Mouse (Mus musculus): Measurements from ENCODE around the gene Tmem234.
A peak's percentile ranks its signal among the peaks of the same experiment; 100 is the strongest.

Gene Tmem234

DNA sequence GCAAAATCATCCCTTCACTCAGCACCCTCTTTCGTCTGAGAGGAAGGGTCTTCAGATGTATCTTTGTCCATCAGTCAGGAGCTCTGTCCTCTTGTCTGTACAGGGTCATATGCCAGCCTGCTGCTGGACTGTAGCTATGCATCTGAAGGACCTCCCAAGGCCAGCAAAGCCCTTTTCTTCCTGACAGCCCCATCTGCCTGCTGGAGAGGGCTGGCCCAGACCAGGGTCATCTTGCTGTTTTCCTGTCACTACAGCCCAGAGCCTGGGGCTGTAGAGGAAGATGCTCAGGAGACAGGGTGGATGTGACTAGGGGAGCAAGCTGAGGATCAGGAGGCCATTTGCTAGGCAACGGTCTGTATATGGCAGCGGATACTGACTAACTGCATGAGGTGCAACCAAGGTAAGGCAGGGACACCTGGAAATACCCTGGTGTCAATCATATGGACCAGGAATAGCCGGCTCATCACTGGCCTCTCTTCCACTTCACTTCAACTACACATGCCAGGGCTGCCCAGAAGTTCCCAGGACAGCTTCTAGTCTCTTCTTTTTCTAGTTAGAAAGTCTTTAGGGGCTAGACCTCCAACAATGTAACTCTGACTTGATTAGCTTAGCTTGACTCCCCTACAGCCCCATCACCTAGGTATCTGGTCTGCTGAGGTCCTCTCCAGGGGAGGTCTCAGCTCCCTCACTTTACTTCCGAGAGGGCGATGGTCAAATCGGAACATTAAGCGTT is 22.5 kb downstream of the Tmem234 start:
- no peak for DNase-seq

DNA sequence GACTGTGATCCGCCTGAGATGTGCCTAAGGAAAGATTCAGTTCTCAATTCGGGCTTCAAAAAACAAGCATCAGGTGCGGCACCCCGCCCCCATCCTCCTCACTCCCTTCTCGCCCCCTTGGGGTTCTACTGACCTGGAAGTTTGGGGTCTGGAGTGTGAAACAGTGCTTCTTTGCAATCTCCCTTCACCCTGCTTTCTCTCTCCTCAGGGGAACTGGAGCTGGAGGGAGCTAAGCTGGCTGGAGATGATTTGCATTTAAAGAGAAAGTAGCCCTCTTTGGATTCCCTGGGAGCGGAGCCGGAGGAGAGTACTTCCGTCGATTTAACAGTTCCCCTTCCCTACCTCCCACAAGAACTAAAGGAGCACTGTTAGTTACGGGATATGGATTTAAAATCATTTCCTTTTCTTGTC is 23.2 kb downstream of the Tmem234 start, which contains the start of gene Ccdc28b:
Ccdc28b (minus strand) TSS at position 267 of the 411 bp plus-strand sequence.
- DNase-seq: no peak

DNA sequence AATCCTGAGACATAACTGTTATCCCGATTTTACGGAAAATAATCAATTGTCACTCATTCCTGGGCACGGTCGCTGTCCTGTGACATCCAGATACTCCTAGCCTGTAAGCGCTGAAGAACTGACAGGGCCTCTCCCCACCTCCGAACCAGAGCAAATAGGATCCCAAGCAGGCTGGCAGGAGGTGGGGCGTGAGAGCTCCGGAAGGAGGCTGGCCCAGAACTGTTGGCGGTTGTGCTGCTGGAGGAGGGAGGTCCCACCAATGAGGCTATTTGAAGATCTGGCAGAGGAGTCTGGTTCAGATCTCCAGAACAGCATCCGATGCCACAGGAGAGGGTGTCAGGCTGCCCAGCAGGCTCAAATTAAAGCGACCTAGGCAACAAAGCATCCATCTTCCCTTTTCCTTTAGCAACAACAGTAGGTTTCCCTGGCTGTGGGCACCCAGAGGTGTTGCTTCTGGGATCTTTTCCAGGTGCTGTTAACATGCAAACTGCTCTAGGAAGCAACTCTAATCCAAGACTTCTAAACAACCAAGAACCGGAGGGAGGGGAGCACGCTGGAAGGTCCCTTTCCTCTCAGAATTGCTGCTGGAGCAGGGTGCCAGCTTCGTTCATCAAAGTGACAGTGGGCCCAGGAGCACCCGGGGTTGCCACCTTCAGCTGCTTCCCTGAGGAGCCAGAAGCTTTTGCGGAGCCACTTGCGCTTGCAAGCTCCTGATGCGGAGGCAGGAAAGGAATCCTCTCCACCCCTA is 24.0 kb downstream of the Tmem234 start:
- DNase-seq: peak; percentile 81

DNA sequence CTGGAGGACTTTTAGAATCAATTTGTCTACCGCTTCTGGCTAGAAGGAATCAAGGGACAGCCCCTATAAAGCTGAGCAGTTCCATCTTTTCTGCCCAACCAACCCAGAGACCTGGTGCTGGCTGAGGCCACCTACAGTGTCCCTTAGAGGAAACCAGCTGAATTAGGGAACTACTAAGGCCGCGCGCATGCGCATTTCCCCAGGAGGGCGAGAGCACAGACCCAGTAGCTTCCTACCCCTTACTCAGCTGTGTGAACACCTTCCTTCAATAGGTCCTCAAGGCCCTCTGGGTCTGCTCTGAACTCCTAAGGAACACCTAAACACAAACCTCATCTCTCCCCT is 24.5 kb downstream of the Tmem234 start:
- DNase-seq: peak; percentile 66

DNA sequence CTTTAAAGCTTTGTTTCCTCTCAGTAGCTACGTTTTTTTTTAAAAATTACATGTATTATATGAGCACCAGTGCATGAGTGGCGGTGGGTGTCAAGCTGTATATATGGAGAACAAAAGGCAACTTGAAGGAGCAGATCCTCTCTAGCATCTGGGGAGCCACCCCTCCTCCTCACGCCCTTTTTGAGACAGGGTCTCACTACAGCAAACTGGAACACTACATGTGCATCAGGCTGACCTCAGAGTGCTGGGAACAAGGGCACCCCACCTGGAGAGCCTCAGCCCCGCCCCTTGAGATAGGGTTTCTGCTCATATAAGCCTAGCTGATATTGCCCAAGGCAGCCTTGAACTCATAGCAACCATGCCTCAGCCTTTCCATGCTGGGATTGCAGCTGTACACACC is 25.0 kb downstream of the Tmem234 start:
- DNase-seq: no peak

DNA sequence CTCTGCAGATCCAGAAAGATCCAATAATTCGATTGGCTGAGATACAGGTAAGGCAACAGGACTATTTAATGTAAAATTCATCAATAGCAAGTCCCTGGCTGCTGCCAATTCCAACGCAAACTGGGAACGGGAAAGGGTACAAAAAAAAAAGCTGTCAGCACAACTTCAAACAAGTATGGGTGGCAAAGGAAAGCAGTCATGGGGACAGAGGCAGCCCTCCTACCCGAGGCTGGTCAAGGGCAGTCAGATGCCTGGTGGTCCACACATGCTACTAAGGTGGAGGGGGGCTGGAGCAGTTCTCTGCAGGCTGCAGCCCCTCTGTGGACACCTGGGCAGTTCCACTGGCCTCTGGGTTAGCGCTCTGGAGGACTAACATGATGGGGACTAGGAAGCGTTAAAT is 25.6 kb downstream of the Tmem234 start:
- no peak for DNase-seq

DNA sequence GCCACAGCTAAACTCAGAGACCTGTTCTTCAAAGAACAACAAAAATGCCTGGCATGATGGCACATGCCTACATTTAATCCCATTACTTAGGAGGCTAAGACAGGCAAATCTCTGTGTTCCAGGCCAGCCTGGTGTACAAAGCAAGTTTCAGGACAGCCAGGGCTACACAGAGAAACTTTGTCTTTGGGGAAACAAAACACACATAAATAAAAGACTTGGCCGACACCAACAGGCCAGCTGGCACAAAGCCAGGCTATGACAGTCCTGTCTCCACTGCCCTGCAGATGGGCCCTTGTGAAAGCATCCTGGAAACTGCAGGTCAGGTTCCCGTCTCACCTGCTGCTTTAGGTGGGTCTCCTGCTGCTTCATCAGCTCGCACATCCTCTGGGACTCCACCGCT is 30.5 kb downstream of the Tmem234 start:
- no peak for DNase-seq

DNA sequence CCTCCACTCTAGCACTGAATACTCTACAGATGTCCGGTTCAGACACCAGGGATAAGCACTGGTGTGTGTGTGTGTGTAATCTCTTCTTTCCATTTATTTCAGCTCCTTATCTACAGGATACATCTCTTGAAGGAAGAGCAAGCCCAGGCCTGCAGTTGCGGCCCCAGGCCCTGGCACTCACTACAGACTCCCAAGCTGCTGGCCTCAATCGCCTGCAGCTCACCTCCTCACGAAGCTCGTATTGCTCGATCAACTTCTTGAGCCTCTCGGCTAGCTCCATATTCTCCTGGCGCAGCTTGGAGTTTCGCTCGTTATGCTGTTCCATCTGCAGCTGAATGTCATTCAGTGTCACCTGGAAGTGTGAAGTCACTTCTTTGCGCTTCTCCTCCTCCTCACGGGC is 31.4 kb downstream of the Tmem234 start:
- DNase-seq: no peak

DNA sequence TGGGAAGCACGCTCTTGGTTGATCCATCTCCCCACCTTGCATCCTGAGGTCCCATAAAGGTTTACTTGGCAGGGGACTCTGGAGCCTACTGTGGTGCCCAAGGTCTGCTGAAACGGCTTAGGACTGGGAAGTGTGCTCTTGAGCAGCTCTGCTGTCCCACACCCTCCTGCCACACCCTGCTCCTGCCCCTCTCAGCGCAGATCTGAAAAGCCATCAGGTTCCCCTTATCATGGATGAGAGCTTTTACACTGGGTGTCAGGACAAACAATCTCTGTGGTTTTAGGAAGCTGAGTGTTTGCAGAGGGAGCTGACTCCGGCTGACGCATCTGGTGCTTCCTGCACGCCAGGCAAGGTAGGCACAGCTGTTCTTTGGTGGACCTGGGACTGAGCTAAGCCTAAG is 33.4 kb downstream of the Tmem234 start:
- no peak for DNase-seq

DNA sequence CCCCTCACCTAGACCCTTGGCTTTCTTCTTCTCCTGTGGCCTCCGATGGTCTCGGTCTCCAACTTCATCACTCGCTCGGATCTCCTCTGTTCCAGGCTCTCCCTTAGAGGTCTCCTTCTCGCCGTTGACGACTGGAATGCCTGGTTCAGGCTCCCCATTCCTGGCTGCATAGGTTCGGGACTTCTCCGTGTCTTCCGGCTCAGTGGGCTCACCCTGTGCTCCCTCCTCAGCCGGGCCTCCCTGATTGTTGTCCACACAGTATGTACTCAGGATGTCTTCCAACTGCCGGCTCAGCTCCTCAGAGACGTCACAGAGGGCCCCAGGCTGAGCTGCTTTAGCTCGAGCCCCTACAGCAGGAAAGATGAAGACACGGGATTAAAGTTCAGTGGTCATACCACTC is 38.8 kb downstream of the Tmem234 start:
- DNase-seq: no peak

DNA sequence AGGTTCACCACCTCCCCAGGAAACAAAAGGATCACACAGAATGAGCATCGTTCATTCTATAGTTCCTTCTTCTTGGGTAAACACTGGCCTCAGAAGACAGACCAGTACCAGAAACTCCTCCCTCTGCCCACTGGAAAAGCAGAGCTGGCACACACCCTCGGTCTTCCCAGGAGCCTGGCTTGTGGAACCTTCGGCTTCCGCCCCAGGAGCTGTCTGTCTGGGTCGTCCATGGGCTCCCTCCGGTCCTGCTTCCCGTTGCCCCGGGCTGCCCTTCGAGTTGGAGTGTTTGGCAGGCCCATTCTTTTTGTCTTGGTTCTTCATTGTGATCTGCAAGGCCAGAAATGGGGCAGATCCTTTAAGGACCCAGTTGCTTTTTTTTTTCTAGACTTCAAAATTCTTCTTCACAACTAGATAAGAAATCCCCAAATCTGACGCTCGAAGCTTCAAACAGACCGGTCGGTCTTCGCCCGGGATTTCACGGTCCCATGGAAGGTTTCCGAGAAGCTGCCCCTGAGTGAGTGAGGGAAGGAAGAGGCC is 39.7 kb downstream of the Tmem234 start:
- DNase-seq: no peak

DNA sequence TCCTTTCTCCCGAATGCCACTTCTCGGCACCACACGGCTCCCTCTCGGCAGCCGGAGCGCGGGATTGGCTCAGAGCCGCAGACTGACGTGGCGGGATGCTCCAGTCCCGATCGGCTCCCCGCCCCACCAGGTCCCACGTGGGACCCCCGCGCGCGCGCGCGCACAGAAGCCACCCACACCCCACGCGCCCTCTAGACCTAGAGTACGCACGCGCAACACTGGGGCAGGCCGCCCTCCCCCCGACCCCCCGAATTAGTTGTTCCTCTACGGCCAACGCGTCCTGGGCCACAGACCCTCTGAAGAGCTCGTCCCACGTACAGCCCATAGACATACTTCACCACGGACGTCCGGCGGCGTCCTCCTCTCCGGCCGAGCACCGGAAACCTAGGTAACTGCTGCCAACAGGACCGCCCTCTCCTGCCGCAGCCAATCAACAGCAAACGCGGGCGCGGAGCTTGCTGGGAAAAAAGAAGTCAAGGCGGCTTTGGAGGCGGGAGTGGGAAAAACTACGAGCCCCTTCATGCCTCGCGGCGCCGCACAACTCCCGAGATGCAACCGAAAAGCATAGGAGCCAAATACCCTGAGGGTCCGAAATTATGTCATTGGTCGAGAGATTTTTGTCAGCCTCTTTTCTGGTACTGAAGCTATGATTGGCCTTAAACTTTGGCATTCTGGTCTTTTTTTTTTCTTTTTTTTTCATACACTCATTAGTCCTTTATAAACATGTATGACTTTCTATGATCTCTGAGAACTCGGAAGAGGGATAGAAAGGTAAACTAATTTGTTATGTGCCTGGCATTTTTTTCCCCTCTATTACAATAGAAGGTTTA is 40.4 kb downstream of the Tmem234 start, which contains the start of gene Txlna:
Txlna (minus strand) TSS at position 428 of the 830 bp plus-strand sequence.
- peak; percentile 98 for DNase-seq

DNA sequence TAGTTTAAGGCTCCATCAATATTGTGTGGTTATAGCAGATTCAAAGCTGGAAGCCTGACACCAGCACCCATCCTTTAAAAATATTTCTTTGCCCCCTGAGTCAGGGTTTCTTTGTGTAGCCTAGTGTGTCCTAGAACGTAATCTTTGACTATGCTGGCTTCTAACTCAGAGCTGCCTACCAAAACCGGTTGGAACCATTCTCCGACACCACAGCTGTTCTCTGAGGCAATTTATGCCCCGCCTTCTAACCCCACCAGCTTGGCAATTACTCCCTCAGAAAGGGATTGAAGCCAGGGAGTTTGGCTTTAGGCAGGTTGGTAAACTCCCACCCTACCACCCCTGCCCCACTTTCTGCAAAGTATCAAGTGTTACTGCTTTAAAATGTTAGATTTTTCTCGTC is 41.3 kb downstream of the Tmem234 start:
- DNase-seq: no peak

DNA sequence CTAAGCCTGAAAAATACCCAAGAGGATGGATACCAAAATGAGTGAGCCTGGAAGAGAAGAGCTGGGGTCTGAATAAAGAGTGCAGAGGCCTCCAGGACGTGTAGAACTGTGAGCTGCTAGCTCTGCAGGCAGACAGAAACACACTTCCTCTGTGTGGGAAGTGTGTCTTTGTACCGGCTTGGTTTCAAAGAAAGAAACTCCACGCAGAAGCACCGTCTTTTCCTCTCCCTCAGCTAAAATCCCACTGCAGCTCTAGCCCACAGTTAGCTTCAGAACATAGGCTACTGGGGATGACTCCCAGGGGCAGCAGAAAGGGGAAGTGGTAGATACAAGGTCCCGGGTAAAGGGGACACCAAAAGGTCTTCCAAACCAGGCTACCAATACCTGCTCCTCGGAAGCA is 44.7 kb downstream of the Tmem234 start:
- DNase-seq: no peak

DNA sequence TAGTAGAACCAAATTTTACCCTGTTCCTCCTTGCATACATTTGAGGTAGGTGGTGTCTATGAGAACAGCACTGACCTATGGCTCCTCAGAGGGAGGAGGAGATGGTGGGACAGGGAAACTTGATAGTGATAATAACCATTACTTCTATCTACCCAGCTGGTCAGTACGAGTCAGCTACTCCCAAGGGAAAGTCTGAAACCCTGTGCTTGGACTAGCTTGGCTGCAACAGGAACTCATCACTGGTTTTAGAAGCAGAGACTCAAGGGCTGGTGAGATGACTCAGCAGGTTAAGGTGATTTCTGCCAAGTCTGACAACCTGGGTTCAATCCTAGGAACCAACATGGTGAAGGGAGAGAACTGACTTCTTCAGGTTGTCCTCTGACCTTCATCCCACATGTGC is 48.2 kb downstream of the Tmem234 start:
- DNase-seq: no peak

DNA sequence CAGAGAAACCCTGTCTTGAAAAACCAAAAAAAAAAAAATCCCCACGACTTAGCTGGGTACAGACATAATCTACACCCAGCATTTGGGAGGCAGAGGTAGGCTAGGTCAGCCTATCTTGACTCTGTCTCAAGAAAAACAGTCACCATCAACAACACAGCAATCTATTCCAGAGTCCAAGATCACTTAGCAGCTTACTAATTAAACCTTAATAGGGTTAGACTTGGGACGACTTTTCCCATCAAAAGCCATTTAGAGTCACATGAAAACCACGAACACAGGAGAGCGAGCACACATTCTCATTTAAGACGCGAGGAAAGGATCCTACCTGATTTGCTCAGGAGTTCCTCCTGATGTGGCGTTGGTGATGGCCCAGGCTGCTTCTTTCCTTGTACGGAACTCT is 49.9 kb downstream of the Tmem234 start:
- DNase-seq: no peak

DNA sequence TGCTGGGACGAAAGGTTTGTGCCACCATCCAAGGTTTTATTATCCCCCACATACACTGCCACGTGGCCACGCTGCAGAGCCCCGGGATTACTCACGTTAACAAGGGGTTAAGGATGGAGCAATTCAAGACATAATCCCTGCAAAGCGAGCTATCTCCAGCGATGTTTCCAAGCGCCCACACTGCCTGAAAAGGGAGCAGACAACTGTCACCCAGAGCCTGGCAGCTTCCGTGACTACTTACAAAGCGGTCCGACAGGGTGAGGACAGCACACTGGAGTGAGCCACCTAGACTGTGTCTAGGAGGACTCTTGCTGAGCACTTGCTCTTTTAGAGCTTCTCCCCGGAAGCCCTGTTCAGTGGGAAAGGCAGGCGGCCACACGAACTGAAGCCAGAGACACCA is 54.3 kb downstream of the Tmem234 start:
- no peak for DNase-seq

DNA sequence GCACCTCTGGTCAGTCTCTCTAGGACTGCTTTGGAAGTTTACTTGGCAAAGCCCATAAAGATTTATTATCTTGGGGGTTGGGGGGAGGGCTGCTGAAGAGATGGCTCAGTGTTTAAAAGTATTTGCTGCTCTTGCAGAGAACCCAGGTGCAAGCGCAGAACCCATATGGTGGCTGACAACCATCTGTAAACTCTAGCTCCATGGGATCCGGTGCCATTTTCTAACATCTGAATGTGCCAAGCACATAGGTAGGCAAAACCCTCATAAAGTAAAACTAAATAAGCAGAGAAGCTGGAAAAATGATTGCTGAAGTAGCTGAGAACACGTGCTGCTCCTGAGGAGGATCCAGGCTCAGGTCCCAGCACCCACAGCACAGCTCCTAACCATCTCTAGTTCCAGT is 61.1 kb downstream of the Tmem234 start:
- no peak for DNase-seq

DNA sequence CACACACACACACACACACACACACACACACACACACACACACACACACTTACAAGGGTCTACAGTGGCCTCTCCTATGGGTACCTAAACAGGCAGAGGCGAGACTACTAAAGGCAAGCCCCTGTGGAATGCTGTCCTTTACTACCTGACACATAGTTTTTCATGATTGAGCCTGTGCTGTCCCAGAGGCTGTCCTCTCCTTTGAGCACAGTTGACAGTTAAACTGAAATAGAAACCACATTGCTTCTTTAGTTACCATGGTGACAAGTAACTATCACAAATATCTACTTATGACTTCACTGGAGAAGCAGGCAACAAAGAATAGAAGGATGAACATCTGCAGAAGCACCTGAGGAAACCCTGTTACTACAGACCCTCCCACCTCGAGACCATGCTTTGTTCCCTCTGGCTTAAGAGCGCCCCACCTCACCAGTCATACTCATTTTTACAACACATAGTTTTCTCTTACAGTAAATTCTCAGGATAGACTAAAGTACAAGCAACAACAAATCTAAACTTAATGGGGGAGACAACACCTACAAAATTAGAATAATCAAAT is 61.9 kb downstream of the Tmem234 start:
- DNase-seq: no peak

DNA sequence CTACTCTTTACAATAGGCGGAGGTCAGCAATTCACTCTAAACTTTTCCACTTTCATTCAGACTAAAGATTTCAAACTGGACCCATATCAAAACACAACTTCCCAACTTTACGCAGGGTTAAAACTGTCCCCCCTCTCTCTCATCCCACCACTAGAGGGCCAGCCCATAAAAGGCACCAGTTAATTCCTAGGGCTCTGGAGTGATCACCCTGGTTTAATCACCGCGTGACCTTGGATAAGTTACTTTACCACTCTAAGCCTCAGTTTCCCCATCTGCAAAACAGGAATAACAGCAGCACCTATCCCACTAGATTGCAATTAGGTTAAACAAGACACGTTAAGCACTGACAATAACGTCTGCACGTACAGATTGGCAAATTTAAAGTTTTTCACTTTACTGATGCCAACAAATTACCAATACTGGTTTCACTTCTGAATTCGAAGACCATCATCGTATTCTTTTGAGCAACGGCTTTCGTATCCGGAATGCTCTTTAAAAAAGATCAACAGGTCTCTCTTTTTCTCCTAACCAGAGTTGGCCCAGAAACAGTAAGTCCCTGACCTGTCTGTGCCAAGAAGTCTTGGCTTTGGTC is 71.1 kb downstream of the Tmem234 start:
- peak; percentile 40 for DNase-seq

DNA sequence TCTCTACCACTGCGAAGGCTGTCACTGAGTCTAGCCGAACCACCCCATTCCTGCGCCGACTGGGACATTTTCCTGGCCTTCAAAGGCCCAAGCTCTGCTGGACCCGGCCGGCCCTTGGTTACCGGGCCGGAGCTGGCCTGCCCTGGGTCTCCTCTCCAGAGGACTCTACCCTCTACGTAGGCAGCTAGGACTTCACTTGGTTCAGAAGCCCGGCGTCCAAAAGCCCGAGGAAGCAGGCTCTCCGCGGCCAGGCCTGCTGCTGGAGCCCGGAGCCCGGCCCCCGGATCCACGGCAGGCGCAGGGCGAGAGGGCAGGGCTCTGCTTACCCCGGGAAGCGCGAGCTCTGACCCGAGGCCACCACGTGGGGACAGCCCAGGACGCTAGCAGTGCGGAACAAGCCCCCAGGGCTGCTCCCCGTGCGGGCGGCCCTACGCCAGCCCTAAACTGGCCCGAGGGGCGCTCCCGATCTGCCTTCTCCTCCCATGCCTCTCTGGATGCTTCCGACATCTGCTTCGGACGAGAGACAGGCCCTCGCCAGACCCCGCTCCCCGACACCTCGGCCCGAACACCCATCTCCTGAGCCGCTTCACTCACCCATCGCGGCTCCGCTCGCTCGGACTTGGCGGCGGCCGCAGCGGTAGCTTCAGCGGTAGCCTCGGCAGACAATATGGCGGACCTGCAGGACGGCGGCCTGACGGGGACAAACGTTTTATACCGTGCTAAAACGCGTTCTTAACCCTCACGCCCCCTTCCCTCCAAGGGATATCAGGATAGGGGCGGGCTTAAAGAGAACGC is 71.8 kb downstream of the Tmem234 start, which contains the start of gene Kpna6:
Kpna6 (minus strand) TSS at position 685 of the 795 bp plus-strand sequence.
- DNase-seq: peak; percentile 90
